Mouse (Mus musculus): ENCODE measurements around the gene Nup37. TPM values are rescaled to one million over a fixed set of nuclear protein-coding genes. Genes with fewer than 3 reads are reported as not detected.

Nup37 gene
- polyA plus RNA-seq, 1 experiment from 2014 or later: 72.7 TPM

DNA sequence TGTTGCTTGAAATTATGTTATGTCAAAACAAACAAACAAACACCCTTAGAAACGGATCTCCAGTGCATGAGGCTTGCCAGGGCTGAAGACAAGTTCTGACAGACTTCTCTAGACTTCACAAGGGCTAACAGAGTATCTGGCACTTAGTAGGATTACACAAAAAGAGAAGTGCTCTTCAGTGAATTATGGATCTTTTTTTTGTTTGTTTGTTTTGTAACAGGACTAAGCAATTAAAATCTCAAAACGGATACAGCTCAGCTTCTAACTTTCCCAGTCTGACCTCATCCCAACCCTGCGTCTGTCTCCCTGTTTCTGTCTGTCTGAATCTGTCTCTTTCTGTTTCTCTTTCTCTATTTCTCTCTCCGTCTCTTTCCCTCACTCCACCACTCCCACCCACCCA is 53.7 kb downstream of the Nup37 start:
- peaks cover 7% of the 10 kb centered on the region for H3K36me3 ChIP-seq (ENCODE audit: poor library complexity, severe bottlenecking)
- no peak overlapping the region for H3K9ac ChIP-seq
- no peaks in the 10 kb centered on the region for H3K9me3 ChIP-seq (replicated peaks)
- H3K4me3 ChIP-seq: peak overlapping the region; percentile 65
- peak; percentile 61 for ATAC-seq
- H3K4me1 ChIP-seq: peaks cover 6% of the 10 kb centered on the region
- H3K27me3 ChIP-seq: no peaks in the 10 kb centered on the region
- WGBS: 20% methylated on average over 4 of the region's 4 CpGs
- H3K4me2 ChIP-seq: peak overlapping the region; percentile 68
- H3K27ac ChIP-seq: no peak overlapping the region

DNA sequence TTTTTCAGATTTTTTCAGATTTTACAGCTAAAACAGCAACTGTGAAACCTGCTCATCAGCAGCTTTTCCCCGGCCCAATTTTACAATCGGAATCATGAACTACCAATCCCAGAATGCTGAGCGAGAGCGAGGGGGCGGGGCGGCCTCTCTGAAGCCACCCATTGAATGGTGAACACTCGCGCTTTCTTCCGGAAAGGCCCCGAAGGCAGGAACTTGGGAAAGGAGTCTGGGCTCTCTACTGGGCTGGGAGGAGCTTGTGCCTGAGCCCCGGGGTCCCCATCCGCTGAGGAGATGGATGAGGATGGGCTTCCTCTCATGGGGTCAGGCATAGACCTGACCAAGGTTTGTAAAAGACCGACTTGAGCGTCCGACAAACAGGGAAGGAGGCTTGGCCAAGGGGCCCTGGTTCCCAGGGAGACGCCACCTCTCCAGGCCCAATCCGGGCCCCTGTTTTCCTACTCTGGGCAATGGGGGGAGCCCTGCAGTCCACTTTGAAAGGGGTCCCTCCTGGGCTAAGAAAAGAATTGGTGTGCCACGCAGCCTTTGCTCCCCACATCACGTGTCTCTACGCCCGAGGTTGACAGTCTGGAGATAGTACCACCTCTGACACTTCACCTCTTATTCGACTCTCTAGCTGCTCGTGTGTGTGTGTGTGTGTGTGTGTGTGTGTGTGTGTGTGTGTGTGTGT is 54.3 kb downstream of the Nup37 start, which contains the start of gene Washc3:
Washc3 (plus strand) TSS at position 143 of the 688 bp plus-strand sequence.
- H3K27me3 ChIP-seq: no peaks in the 10 kb centered on the region
- 1% methylated on average over 23 of the region's 23 CpGs for WGBS
- H3K9ac ChIP-seq: peak within 1 kb of the TSS; percentile 81
- H3K9me3 ChIP-seq (replicated peaks): no peaks in the 10 kb centered on the region
- H3K4me2 ChIP-seq: peak within 1 kb of the TSS; percentile 68
- H3K4me1 ChIP-seq: peaks cover 6% of the 10 kb centered on the region
- H3K36me3 ChIP-seq (ENCODE audit: poor library complexity, severe bottlenecking): peaks cover 7% of the 10 kb centered on the region
- peak; percentile 100 for ATAC-seq
- peak within 1 kb of the TSS; percentile 65 for H3K4me3 ChIP-seq
- peak within 1 kb of the TSS; percentile 85 for H3K27ac ChIP-seq

DNA sequence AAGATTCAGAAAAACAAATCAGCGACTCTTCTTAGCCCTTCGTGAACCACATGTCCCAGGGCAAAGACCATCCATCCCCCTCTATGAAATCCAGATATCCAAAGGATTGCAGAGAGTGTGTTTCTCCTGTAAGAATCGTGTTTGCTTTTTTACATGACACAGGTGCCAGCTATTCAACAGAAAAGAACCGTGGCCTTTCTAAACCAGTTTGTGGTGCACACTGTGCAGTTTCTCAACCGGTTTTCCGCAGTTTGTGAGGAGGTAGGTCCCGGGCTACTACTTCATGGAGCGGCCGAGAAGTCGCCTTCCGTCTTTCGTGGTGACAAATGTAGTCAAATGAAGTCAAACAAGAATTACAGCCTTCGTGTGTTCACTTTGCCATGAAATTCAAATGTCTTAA is 54.9 kb downstream of the Nup37 start:
- no peak for ATAC-seq
- no peaks in the 10 kb centered on the region for H3K9me3 ChIP-seq (replicated peaks)
- H3K4me1 ChIP-seq: peaks cover 6% of the 10 kb centered on the region
- H3K9ac ChIP-seq: peak overlapping the region; percentile 81
- no peaks in the 10 kb centered on the region for H3K27me3 ChIP-seq
- H3K4me2 ChIP-seq: peak overlapping the region; percentile 68
- peaks cover 7% of the 10 kb centered on the region for H3K36me3 ChIP-seq (ENCODE audit: poor library complexity, severe bottlenecking)
- no peak overlapping the region for H3K27ac ChIP-seq
- peak overlapping the region; percentile 65 for H3K4me3 ChIP-seq
- 76% methylated on average over 13 of the region's 13 CpGs for WGBS

DNA sequence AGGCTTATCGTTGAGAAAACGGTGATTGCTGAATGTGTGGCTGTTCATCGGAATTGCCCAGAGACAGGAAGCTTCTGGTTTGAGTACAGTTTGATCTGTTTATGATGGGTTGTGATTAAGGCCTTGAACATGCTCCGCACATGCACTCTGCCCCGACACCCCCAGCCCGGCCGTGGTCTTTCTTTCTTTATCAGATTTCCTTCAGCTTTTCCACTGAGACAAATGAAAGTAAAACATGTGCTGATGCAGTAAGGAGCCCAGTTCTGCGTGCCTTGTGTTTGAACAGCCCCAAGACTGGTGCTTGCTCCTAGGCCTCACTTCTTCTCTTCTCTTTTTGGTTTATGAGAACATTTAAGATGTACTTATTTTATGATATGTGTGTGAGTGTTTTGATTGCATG is 55.8 kb downstream of the Nup37 start:
- H3K9me3 ChIP-seq (replicated peaks): no peaks in the 10 kb centered on the region
- H3K4me3 ChIP-seq: no peak overlapping the region
- H3K36me3 ChIP-seq (ENCODE audit: poor library complexity, severe bottlenecking): peaks cover 7% of the 10 kb centered on the region
- no peaks in the 10 kb centered on the region for H3K27me3 ChIP-seq
- H3K9ac ChIP-seq: no peak overlapping the region
- H3K27ac ChIP-seq: no peak overlapping the region
- WGBS: 96% methylated on average over 8 of the region's 8 CpGs
- no peak for ATAC-seq
- H3K4me1 ChIP-seq: peaks cover 6% of the 10 kb centered on the region
- H3K4me2 ChIP-seq: no peak overlapping the region

DNA sequence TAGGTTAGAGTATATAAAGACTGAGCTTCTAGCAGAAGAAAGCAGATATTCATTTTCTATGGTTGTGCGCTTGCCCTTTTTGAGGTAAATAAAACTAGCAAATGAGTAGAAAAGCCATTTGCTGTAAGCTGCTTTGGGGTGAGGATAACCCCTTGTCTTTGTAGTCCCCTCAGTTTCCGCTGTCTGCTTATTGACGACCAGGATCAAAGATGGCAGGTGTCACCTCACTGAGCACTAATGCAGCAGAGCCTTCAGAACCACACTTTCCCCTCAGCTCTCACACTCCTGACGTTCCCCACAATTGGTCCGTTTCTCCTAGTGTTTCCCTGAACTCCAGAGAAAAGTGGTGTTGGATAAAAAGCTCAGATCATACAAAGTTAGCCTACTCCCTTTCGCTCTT is 56.4 kb downstream of the Nup37 start:
- ATAC-seq: no peak
- Histone ChIP-seq H3K36me3 (ENCODE audit: poor library complexity, severe bottlenecking) (peaks cover 7% of the 10 kb centered on the region), H3K4me3 (no peak overlapping the region), H3K27me3 (no peaks in the 10 kb centered on the region), H3K9ac (no peak overlapping the region), H3K4me2 (no peak overlapping the region), H3K9me3 (replicated peaks) (no peaks in the 10 kb centered on the region), H3K27ac (no peak overlapping the region), H3K4me1 (peaks cover 6% of the 10 kb centered on the region)
- WGBS: 95% methylated on average over 6 of the region's 6 CpGs

DNA sequence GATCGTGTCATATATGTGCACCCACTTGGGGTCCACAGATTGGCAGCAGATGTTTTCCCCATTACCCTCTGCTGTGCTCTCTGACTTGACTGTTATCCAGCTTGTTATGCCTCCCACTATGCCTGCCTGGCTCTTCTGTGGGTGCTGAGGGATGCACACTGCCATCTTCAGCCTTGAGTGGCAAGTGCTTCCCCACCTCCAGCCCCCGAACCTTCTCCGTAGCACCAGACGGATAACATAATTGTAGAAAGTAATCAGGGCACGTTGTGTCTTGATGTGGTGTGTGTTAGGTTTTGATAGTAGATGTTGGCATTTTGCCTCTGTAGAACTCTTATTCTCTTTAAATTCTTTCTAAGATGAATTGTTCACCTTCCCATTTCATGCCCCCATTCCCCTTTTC is 65.9 kb downstream of the Nup37 start:
- Histone ChIP-seq H3K9ac (no peak overlapping the region), H3K27ac (no peak overlapping the region), H3K36me3 (ENCODE audit: poor library complexity, severe bottlenecking) (peaks cover 9% of the 10 kb centered on the region), H3K4me1 (no peaks in the 10 kb centered on the region), H3K4me3 (no peak overlapping the region), H3K9me3 (replicated peaks) (no peaks in the 10 kb centered on the region), H3K4me2 (no peak overlapping the region), H3K27me3 (no peaks in the 10 kb centered on the region)
- WGBS: 92% methylated on average over 5 of the region's 5 CpGs
- no peak for ATAC-seq

DNA sequence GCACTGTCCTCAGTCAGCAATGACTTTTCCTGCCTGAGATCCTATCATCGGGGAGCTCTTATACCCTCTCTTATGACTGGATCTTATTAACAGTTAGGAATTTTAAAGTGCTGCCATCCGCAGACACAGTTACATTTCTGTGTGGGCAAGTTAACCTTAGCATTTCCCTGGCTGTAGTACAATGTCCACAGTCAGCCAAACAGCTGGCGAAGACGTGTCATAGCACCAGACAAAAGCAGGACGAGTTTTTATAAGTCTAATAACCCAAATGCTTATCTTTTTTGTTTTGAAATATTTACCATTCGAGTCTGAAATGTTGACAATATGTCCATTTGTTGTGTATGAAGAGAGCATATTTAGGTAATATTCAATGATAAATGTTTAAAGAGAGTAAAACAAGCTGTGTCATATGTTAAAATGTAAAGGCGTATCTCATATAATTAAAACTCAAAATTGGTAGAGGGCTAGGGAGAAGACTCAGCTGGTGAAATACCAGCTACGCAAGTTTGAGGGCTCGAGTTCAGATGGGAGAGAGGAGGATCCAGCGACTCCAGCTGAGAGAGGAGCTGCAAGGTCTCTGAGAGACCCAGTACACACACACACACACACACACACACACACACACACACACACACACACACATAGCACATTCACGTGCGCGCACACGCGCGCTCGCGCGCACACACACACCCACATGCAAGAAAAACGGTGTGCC is 68.2 kb downstream of the Nup37 start:
- no peak for ATAC-seq
- Histone ChIP-seq H3K9ac (no peak overlapping the region), H3K36me3 (ENCODE audit: poor library complexity, severe bottlenecking) (peaks cover 13% of the 10 kb centered on the region), H3K27ac (no peak overlapping the region), H3K4me2 (no peak overlapping the region), H3K4me3 (no peak overlapping the region), H3K9me3 (replicated peaks) (no peaks in the 10 kb centered on the region), H3K27me3 (no peaks in the 10 kb centered on the region), H3K4me1 (no peaks in the 10 kb centered on the region)
- 95% methylated on average over 20 of the region's 20 CpGs for WGBS

DNA sequence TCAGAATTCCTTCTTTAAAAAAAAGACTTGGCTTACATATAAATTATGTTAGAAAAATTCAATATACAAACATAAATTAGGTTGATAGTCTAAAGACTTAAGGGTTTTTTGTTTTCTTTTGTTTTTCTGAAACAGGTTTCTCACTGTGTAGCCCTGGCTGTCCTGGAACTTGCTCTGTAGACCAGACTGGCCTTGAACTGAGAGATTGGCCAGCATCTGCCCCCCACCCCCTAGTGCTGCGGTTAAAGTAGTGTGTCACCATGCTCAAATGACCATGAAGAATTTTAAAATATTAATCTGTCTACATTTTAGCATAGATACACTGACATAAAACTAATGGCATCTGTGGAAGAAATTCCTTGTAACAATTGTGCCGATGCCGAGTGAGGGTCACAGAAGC is 71.4 kb downstream of the Nup37 start:
- Histone ChIP-seq H3K36me3 (ENCODE audit: poor library complexity, severe bottlenecking) (peaks cover 16% of the 10 kb centered on the region), H3K27ac (no peak overlapping the region), H3K9me3 (replicated peaks) (no peaks in the 10 kb centered on the region), H3K9ac (no peak overlapping the region), H3K27me3 (no peaks in the 10 kb centered on the region), H3K4me1 (no peaks in the 10 kb centered on the region), H3K4me2 (no peak overlapping the region), H3K4me3 (no peak overlapping the region)
- no peak for ATAC-seq
- 96% methylated on average over 3 of the region's 3 CpGs for WGBS

DNA sequence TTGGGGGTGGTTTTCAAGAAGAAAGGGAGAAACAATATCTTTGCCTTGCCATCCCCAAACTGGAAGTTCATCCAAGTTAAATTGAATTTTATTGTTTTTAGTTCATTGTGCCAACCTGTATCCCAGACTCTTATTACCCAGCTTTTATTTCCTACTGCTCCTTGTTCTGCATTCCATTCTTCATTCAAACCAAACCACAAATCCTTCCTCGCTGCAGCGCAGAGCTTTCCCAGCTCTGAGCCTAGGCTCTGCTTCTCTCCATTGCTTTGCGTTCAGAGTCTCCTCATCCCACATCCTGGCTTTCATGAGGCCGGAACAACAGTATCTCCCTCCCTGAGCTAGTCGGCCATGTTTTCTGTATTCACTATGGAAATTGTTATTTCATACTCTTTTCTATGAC is 74.9 kb downstream of the Nup37 start:
- Histone ChIP-seq H3K4me1 (no peaks in the 10 kb centered on the region), H3K9ac (no peak overlapping the region), H3K4me2 (no peak overlapping the region), H3K4me3 (no peak overlapping the region), H3K36me3 (ENCODE audit: poor library complexity, severe bottlenecking) (peaks cover 12% of the 10 kb centered on the region), H3K27me3 (no peaks in the 10 kb centered on the region), H3K27ac (no peak overlapping the region), H3K9me3 (replicated peaks) (no peaks in the 10 kb centered on the region)
- ATAC-seq: no peak
- WGBS: 89% methylated on average over 5 of the region's 5 CpGs

DNA sequence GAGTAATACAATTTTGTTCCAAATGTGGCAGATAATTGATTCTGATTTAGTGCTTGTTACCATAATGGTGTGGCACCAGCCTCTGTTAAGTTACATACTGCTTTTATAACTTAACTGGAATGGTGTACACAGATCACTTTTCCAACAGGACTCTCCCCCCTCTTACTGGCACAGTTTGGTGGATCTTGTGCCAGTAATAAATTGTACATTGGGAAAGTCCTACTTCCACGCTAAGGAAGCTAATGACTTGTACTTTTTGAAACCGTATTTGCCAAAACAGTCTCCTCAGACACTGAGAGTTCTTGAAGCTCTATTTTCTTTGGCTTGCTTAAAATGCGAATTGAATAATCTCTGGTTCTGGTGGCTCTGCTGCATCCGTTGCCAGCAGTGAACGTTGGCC is 78.6 kb downstream of the Nup37 start:
- H3K36me3 ChIP-seq (ENCODE audit: poor library complexity, severe bottlenecking): peaks cover 2% of the 10 kb centered on the region; the same call in 1 of the 2 replicates
- WGBS: 93% methylated on average over 5 of the region's 5 CpGs
- H3K4me1 ChIP-seq: no peaks in the 10 kb centered on the region
- no peak overlapping the region for H3K9ac ChIP-seq
- no peak overlapping the region for H3K4me3 ChIP-seq
- H3K9me3 ChIP-seq (replicated peaks): no peaks in the 10 kb centered on the region
- no peak overlapping the region for H3K4me2 ChIP-seq
- no peaks in the 10 kb centered on the region for H3K27me3 ChIP-seq
- no peak for ATAC-seq
- no peak overlapping the region for H3K27ac ChIP-seq

DNA sequence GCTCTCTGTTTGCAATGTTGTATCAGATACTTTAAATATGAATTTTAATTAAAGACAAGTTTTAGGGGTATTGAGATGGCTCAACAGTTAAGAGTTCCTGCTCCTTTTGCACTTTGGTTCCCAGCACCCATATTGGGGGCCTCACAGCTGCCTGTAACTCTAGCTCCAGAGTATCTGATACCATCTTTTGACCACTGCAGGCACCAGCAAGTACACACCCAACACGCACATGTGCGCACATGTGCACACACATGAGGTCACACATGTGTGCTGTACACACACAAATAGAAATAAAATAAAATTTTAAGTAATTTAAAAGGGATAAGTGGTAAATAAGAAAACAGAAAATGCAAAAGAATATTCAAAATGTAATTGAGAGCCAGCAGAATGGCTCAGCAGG is 81.2 kb downstream of the Nup37 start:
- no peak for ATAC-seq
- Histone ChIP-seq H3K27ac (no peak overlapping the region), H3K4me3 (no peak overlapping the region), H3K9me3 (replicated peaks) (no peaks in the 10 kb centered on the region), H3K4me1 (no peaks in the 10 kb centered on the region), H3K9ac (no peak overlapping the region), H3K27me3 (no peaks in the 10 kb centered on the region), H3K4me2 (no peak overlapping the region), H3K36me3 (ENCODE audit: poor library complexity, severe bottlenecking) (no peaks in the 10 kb centered on the region)
- WGBS: 97% methylated on average over 2 of the region's 2 CpGs

All from forebrain, embryonic 13.5 days (tissue).